Mouse (Mus musculus): ENCODE measurements around the gene Ccdc93.
A peak's percentile ranks its signal among the peaks of the same experiment; 100 is the strongest.

Gene Ccdc93

DNA sequence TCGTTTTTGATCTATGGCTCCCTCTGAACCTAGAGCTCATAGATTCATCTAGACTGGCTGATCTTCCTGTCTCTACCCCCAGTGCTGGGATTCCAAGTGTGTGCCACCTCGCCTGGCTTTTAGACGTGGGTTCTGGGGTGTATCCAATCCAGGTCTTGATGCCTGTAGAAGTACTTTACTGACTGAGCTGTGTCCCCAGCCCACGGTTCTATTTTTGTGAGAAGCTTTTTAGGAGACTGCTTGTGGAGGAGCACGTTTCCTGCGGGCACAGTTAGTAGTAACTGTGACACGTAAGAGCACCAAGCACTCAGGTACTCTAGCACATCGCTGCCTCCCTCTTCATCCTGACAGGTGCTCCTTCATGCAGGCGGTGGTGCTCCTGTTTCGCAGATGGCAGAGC, 16.4 kb downstream of the Ccdc93 start:
- DNase-seq (ENCODE audit: low read depth, low spot score) = peak; percentile 73

- DNase-seq (ENCODE audit: low read depth, low spot score) = no peak
These were observed 17.3 kb downstream of the Ccdc93 start for GRCm38 (mm10) chr1:121448166-121448565.

- DNase-seq (ENCODE audit: low read depth, low spot score) = no peak
These were observed 20.2 kb downstream of the Ccdc93 start for GRCm38 (mm10) chr1:121451009-121451408.

GRCm38 (mm10) chr1:121452498-121452897, 21.6 kb downstream of the Ccdc93 start:
- DNase-seq (ENCODE audit: low read depth, low spot score) = peak; percentile 59

DNA sequence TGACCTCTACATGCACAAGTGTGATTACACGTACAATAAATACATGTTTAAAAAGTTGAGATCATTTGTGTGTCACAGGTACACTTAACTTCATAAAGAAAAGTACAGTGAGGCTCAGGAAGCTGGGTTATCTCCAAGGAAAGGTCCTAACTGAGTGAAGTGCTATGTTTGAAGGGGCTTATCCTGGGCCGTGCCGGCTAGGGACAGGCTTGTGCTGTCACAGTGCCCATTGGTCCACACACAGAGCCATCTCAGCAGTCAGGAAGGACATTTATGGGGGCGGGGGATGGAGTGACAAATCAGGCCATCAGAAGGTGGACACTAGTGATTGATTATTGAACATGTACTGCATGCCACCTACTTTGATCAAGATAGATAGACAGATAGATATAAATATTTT, 22.2 kb downstream of the Ccdc93 start:
- no peak for DNase-seq (ENCODE audit: low read depth, low spot score)

DNA sequence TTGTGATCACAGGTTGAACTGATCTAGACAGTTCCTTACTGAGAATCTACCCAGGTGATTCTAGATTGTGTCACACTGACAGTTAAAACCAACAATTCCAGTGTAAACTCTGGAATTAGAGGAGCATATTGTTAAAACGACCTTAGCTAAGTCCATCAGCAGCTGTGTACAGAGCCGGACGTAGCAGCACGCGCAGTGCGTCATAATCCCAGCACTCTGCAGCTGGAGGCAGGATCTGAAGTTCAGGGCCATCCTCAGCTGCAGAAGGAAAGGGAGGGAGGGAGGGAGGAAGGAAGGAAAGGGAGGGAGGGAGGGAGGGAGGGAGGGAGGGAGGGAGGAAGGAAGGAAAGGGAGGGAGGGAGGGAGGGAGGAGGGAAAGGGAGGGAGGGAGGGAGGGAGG, 24.1 kb downstream of the Ccdc93 start:
- DNase-seq (ENCODE audit: low read depth, low spot score) = no peak

DNA sequence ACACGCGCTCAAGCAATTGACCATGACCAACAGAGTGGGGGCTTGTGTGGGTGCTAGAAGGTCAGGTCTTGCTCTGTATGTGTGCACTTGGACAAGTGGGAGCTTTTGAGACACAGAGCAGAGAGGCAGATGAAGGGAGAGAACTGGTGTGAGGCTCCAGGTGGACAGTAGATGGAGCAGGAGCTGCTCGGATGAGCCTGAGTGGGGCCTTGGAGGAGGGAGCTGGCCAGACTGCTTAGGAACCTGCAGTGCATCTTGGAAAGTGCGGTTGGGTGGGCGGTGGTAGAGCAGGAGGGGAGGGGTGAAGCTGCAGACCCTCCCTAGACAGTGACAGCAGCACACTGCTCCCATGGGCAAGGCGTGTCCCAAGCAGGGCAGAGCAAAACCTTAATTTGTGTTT, 29.2 kb downstream of the Ccdc93 start:
- peak; percentile 44 for DNase-seq (ENCODE audit: low read depth, low spot score)

DNA sequence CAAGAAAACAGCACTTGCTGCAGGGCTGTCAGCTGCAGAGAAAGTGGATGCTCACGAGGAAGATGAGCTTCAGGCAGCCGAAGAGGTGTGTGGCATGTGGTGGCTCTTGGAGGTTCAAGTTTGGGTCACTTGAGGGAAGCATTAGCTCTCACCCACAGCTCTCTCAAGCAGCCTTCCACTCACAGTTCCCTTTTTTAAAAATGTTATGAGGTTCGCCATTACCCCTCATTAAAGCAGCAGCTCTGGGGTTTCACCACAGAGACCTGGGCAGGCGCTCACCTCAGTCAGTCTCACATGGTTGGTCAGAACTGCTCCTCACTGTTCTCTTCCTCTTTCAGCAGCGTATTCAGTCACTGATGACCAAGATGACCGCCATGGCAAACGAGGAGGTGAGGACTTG, 31.0 kb downstream of the Ccdc93 start:
- DNase-seq (ENCODE audit: low read depth, low spot score) = no peak

DNA sequence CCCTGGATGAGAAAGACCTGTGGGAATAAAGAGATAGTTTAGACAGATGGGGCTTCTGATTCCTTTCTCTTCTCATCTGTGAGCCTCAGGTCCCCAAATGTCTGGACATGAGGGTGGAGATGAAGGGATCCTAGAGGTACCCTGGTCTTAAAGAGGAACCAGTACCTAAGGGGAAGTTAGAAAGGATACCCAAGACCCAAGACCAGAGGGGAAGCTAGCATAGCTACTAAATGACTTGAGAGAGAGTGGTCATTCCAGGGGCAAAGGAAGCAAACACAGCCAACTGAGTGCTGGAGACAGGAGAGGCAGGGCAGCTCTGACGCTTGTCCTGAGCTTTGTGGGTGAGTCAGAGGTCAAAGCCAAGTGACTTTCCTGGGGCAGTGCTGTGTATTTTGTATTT, 31.8 kb downstream of the Ccdc93 start:
- no peak for DNase-seq (ENCODE audit: low read depth, low spot score)

DNA sequence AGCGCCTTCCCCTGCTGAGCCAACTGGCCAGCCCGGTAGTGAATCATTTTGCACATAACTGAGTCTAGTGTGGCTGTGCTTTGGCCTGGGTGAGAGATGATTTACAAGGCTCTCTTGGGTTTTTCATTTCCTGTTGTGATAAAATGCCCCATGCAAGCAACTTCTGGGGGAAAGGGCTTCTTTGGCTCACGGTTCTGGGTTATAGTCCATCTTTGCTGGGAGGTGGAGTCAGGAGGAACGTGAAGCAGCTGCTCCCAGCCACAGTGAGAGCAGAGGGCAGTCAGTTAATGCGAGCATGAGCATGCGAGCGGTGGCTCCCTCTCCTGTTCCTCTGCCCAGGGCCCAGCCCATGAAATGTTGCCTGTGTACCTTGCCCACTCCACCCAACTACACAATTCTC, 33.0 kb downstream of the Ccdc93 start:
- DNase-seq (ENCODE audit: low read depth, low spot score) = no peak

DNA sequence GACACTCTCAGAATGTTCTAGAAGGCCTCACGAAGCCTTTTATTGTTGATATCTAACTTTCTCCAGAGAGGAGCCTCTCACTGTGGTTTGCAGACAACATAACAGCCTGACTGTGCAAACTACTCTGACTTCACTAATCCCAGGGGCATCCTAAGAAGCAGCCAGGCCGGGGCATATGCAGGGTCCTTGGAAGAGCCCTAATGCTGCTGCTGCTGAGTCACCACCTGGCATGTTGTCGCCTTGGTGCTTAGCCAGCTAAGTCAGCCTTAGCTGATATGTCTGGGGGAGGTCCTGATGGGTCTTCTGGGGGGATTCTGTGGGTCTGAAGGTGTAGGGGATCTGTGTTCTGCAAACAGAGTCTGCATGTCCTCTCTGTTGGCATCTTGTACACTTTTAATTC, 35.4 kb downstream of the Ccdc93 start:
- no peak for DNase-seq (ENCODE audit: low read depth, low spot score)

DNA sequence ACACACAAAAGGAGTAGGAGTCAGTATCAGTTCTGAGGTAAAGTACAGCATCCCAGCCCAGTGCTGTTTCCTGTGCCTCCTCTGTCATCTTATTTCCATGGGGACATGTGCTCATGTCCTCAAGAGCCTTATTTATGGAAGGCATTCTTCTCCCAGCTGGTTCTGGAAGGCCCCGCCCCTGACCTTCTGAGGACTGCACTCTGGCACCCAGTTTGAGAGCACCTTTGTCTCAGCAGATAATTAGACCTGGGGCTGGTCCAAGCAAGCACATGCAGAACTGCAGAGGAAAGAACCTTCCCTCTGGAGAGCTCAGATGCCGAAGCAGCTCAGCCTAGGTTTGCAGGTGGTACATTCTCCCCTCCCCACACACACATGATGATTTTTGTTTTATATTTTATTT, 37.4 kb downstream of the Ccdc93 start:
- DNase-seq (ENCODE audit: low read depth, low spot score) = peak; percentile 27

DNA sequence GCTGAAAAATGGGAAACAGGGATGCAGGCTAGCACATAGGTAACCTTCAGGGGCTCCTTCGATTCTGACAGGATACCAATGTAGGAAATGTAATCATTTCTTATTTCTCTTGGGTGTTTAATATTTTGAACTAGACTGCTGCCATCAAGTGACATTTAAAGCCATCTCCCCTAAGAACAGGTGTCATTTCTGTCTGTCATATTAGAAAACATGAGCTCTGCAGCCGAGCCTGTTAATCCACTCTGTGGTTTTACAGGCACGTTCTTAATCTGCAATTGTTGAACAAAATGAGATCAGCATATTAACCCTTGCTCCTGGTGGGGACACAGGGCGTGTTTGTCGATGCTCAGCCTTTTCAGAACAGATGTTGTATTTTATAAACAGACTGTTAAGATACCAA, 40.7 kb downstream of the Ccdc93 start:
- no peak for DNase-seq (ENCODE audit: low read depth, low spot score)

GRCm38 (mm10) chr1:121477716-121478115, 46.9 kb downstream of the Ccdc93 start:
- no peak for DNase-seq (ENCODE audit: low read depth, low spot score)

DNA sequence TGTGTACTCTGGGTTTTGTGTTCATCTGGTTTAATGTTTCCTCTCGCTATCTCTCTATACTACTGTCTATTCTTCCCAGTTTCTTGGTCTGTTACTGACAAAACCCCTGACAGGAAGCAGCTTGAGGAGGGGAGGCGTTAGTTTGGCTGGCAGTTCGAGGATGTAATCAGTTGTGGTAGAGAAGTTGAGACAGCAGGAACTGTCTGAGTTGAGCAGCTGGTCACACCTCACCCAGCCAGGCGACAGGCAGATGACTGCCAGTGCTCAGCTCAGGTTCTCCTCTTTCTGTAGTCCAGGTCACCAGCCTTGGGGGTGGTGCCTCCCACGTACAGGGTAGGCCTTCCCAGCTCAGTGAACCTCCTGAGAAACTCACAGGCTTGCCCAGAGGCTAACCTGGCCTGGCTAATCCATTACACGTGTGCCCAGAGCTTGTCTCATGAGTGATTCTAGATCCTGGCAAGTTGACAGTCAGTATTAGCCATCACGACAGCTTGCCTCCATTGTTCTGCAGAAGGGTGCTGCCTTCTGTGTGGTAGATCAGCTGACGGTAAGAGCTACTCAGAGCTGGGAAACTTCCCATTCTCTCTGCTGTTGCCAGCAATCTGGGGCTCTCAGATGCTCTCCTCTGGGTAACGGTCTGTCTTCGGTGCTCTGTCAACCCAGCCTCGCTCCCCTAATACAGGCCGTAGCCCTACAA, 47.6 kb downstream of the Ccdc93 start:
- peak; percentile 82 for DNase-seq (ENCODE audit: low read depth, low spot score)

- DNase-seq (ENCODE audit: low read depth, low spot score) = no peak
These were observed 48.6 kb downstream of the Ccdc93 start for GRCm38 (mm10) chr1:121479403-121479802.

- no peak for DNase-seq (ENCODE audit: low read depth, low spot score)
These were observed 52.2 kb downstream of the Ccdc93 start for GRCm38 (mm10) chr1:121483091-121483490.

DNA sequence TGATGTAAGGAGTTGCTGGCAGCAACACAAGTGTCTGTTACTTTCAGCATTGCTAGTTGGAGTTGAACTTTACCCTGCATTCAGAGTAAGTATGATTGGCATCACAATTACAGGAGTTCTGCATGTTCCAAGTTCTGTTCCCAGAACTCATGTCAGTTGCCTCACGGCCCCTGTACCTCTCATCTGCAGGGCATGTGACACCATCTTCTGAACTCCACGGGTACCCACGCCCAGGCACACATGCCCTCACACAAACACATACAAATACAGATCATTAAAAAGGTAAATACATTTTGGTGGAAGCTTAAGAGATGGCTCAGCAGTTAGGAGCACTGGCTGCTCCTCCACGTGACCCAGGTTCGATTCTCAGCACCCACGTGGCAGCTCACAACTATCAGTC, 56.0 kb downstream of the Ccdc93 start:
- DNase-seq (ENCODE audit: low read depth, low spot score) = no peak

GRCm38 (mm10) chr1:121490241-121490640, 59.4 kb downstream of the Ccdc93 start:
- peak; percentile 71 for DNase-seq (ENCODE audit: low read depth, low spot score)

DNA sequence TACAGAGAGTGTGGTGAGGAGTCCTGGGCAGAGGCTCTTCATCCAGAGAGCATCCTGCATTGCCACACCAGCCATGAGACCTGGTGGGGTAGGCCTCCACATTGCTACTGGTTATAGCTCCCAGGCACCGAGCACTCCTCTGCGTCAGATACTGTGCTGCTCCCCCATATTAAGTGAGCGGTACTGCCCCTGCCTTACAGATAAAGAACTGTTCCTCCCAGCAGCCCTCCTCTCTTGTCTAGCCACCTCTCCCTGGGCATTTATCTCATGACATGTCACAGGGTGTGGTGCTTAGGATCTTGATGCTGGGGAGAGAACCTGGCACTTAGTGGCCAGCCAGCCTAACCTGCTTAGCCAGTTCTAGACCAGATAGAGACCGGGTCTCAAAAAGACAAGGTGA, 66.2 kb downstream of the Ccdc93 start:
- no peak for DNase-seq (ENCODE audit: low read depth, low spot score)

GRCm38 (mm10) chr1:121508729-121509128, 77.9 kb downstream of the Ccdc93 start:
- no peak for DNase-seq (ENCODE audit: low read depth, low spot score)

GRCm38 (mm10) chr1:121510420-121511140, 79.7 kb downstream of the Ccdc93 start:
- peak; percentile 13 for DNase-seq (ENCODE audit: low read depth, low spot score)

DNA sequence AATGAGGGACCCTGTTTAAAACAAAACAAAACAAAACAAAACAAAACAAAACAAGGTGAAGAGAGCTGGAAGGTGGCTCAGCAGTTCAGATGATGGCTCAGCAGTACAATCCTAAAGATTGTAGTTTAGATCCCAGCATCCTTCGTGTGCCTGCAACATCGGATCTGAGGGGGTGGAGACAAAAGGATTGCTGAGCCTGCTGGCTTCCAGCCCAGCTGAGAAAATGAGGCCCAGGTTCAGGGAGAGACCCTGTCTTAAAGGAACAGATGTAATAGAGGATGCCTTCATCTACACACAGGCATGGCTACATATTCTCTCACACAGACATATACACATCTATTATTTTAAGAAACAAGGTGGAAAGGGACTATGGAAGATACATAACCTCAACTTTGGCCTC, 80.3 kb downstream of the Ccdc93 start:
- DNase-seq (ENCODE audit: low read depth, low spot score) = no peak

Measured in brain, adult 2 months (tissue).